ENCODE assay signal across 8 mouse cellular contexts in the genomic region with DNA sequence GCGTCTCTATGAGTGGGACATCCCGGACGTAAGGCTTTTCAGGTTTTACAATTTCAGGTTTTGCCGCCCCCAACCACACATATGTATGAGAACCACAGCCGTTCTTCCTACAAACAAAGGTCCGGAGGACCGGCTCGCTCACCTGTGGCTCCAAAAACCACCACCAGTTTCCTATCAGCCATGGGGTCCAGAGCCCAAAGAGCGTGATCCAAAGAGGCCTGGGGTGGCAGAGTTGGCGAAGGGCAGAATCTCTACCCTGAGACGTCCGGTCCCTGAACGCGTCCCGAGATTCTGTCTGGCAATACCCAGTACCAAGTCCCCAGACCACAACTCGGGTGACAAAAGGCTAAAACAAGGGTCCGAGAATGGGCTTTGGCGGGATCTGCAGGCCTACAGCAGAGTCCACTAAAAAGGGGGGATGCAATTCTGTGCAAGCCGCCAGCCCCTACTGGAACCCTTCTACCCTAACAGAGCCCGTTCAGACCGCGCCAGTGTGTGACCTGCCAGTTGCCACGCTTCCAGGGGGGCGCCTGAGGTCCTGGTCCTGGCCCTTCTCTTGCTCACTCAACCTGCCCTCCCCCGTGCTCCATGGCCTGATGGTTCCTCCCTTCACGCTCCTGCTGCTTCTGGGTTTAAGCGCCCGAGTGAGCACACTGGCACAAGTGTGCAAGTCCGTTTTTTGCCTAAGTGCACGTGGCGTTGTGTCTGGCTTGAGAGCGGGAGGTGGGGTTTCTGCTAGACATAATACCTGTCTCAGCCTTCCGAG. TPM values are rescaled to one million over a fixed set of nuclear protein-coding genes. Genes with fewer than 3 reads are reported as not detected.
DNase-seq lines count a peak whose midpoint lies in the region; ATAC-seq lines count a peak whose summit lies in the region.

Nmral1 (minus strand) TSS at position 604 of the 766 bp plus-strand sequence.

- no peaks in the 10 kb centered on the region for H3K9me3 ChIP-seq in hindbrain, embryonic 15.5 days

- WGBS in hindbrain, embryonic 15.5 days = 10% methylated on average over 33 of the region's 33 CpGs

- H3K9ac ChIP-seq in hindbrain, embryonic 15.5 days = peak within 1 kb of the TSS; percentile 64

- peak within 1 kb of the TSS; percentile 67 for H3K4me2 ChIP-seq in hindbrain, embryonic 15.5 days

- peak; percentile 92 for ATAC-seq in hindbrain, embryonic 15.5 days (ENCODE audit: low FRiP score, low read depth)

- no peaks in the 10 kb centered on the region for H3K27me3 ChIP-seq in hindbrain, embryonic 15.5 days

- peaks cover 12% of the 10 kb centered on the region; the same call in 1 of the 2 replicates for H3K4me1 ChIP-seq in hindbrain, embryonic 15.5 days (replicated peaks)

- peaks cover 10% of the 10 kb centered on the region for H3K36me3 ChIP-seq in hindbrain, embryonic 15.5 days

- peak within 1 kb of the TSS; percentile 86 for H3K27ac ChIP-seq in hindbrain, embryonic 15.5 days (replicated peaks)

- peak within 1 kb of the TSS; percentile 73 for H3K4me3 ChIP-seq in hindbrain, embryonic 15.5 days

- DNase-seq in R1 (ENCODE audit: low read depth, low spot score) = peak; percentile 93
- DNase-seq in cerebellum, adult 9-11 months = peak; percentile 86
- DNase-seq in frontal cortex, postnatal 14 days (ENCODE audit: low spot score in 2 of 2) = peak; percentile 37
- peak; percentile 55 for DNase-seq in left cerebral cortex, adult 11 months (ENCODE audit: low spot score)
- peak; percentile 71 for DNase-seq in lung, postnatal 4 days
- DNase-seq in retina, postnatal 7 days (ENCODE audit: low read depth, low spot score) = peak; percentile 54
- peak; percentile 38 for DNase-seq in urinary bladder, adult 2 months (ENCODE audit: low spot score)

RNA-seq across cellular contexts. Expression of gene Nmral1, which starts in this region (rescaled TPM):
- polyA plus RNA-seq in hindbrain, embryonic 15.5 days (2015; fragmentation: Nextera tagmentation; extraction: Ambion mirVana) = 64.5 and 68.4 TPM in 2 replicates
- 8.3 and 12.0 TPM in 2 replicates for polyA plus RNA-seq in urinary bladder, adult 2 months (2012; rRNA removed)

Comparison
In these comparisons a context has a peak if more than half of its experiments do, and no peak if none do; other contexts are left out.
1. Peak in every context shown above with its lines: DNase-seq, ATAC-seq, H3K4me3 ChIP-seq and H3K27ac ChIP-seq.
2. DNase-seq: peak in every context shown above with its lines; median percentile 93 in R1; 86 in cerebellum, adult 9-11 months; 71 in lung, postnatal 4 days; 55 in left cerebral cortex, adult 11 months; 54 in retina, postnatal 7 days; 38 in urinary bladder, adult 2 months; 37 in frontal cortex, postnatal 14 days.